Mouse (Mus musculus) testis, adult 2 months (tissue): ENCODE measurements around the gene Prepl.

Source experiments
- CTCF ChIP-seq: fragments of 200-500 bp; IDR thresholded peaks from 2 replicates; pipeline ENCODE4 v1.5.1; 2012; ENCODE audit warnings: low read depth, mild to moderate bottlenecking, inconsistent platforms, low read length, moderate library complexity; ENCODE audit not compliant: control insufficient read depth, insufficient read depth, insufficient replicate concordance
- POLR2A ChIP-seq: fragments of 200-500 bp; IDR thresholded peaks from 2 replicates; pipeline ENCODE4 v1.6.1; 2012; ENCODE audit warnings: low read depth, mild to moderate bottlenecking, inconsistent platforms, low read length, moderate library complexity; ENCODE audit not compliant: control insufficient read depth

- no peak for TF ChIP-seq POLR2A
- TF ChIP-seq CTCF = no peak
Observed at GRCm38 (mm10) chr17:85038761-85039160, 51.3 kb downstream of the Prepl start.
